Mouse (Mus musculus) stomach, embryonic 14.5 days (tissue): Measurements from ENCODE around the gene D030056L22Rik. TPM values are rescaled to one million over a fixed set of nuclear protein-coding genes. Genes with fewer than 3 reads are reported as not detected.

Source experiments
- ATAC-seq: fragments of 200-750 bp; cut with Nextera tagmentation; 2 replicates; pipeline ENCODE4 v1.8.0; 2017; ENCODE audit warnings: low read depth, moderate TSS enrichment; ENCODE audit not compliant: insufficient number of reproducible peaks, insufficient read depth, low FRiP score
- H3K27ac ChIP-seq: fragments of 300-500 bp; sonication (generic); 2 replicates; pipeline ENCODE4 v1.5.1; 2014; ENCODE audit warnings: mild to moderate bottlenecking, low read length, moderate library complexity, mixed read lengths
- H3K27me3 ChIP-seq: fragments of 300-500 bp; sonication (generic); 2 replicates; pipeline ENCODE4 v1.6.1; 2014; ENCODE audit warnings: low read length, control low read depth, mixed read lengths; ENCODE audit not compliant: control insufficient read depth, insufficient read depth
- H3K36me3 ChIP-seq: fragments of 300-500 bp; sonication (generic); 2 replicates; pipeline ENCODE4 v1.6.1; 2014; ENCODE audit warnings: mild to moderate bottlenecking, control low read depth, low read length, moderate library complexity, mixed read lengths; ENCODE audit not compliant: control insufficient read depth, insufficient read depth
- H3K4me1 ChIP-seq: fragments of 300-500 bp; sonication (generic); 2 replicates; pipeline ENCODE4 v1.6.1; 2014; ENCODE audit warnings: low read length, control low read depth, mixed read lengths; ENCODE audit not compliant: control insufficient read depth, insufficient read depth
- H3K4me2 ChIP-seq: fragments of 300-500 bp; sonication (generic); replicated peaks from 2 replicates; pipeline ENCODE4 v1.6.1; 2014; ENCODE audit warnings: low read depth, low read length, control low read depth
- H3K4me3 ChIP-seq: fragments of 300-500 bp; sonication (generic); 2 replicates; pipeline ENCODE4 v1.5.1; 2014; ENCODE audit warnings: low read depth, low read length, control low read depth
- H3K9ac ChIP-seq: fragments of 300-500 bp; sonication (generic); replicated peaks from 2 replicates; pipeline ENCODE4 v1.6.1; 2014; ENCODE audit warnings: low read depth, mild to moderate bottlenecking, control low read depth, low read length, moderate library complexity, mixed read lengths
- H3K9me3 ChIP-seq: fragments of 300-500 bp; sonication (generic); 2 replicates; pipeline ENCODE4 v1.6.1; 2016; ENCODE audit warnings: low read depth, low read length, control low read depth; ENCODE audit not compliant: control insufficient read depth
- WGBS: fragments of 180-500 bp; shearing (Covaris S2); extraction: QIAGEN DNeasy Blood & Tissue Kit; methylation state at CpG from one replicate; pipeline ENCODE4 v1.1.7; 2014; 5-methylcytosine and 5-hydroxymethylcytosine counted together
- polyA plus RNA-seq: library from polyadenylated mRNA; unstranded; fragments of >200 nt; fragmentation: Nextera tagmentation; extraction: Ambion mirVana; gene quantifications from 2 replicates; pipeline ENCODE4 v1.2.1, GENCODE M21; 2014

Gene D030056L22Rik
- polyA plus RNA-seq, 1 experiment from 2014 or later, result 31.1 TPM

DNA sequence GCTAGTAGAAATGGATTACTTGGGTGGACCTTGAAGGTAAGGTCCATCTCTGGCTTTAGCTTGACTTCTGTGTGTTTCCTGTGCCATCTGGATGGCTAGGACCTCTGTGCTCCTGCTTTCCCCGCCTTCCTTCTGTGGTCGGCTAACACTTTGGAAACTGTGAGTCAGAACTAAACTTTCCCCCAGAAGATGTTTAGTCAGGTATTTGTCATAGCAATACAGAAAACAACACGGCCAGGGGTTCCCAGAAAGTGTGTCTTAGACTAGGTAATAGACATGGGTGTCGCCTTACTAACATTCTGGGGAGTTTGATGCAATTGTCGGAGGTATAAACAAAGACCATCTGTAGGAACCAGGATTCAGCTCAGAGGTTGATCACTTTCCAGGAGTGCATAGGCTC lies 53.4 kb downstream of the D030056L22Rik start:
- Histone ChIP-seq H3K9me3 (no peaks in the 10 kb centered on the region), H3K4me1 (no peaks in the 10 kb centered on the region), H3K27me3 (no peaks in the 10 kb centered on the region), H3K27ac (no peak overlapping the region), H3K4me2 (no peak overlapping the region), H3K4me3 (no peak overlapping the region), H3K36me3 (no peaks in the 10 kb centered on the region), H3K9ac (no peak overlapping the region)
- no peak for ATAC-seq
- WGBS, result 71% methylated on average over 5 of the region's 5 CpGs

Other genes with a start within 250 kb of the D030056L22Rik start
- gene Ostf1, start 81.4 kb upstream of the D030056L22Rik start, polyA plus RNA-seq, result 70.4 and 71.3 TPM in 2 replicates
- gene Nmrk1, start 81.2 kb upstream of the D030056L22Rik start, polyA plus RNA-seq, result 13.9 and 14.8 TPM in 2 replicates
- gene Carnmt1, start 42.4 kb upstream of the D030056L22Rik start, polyA plus RNA-seq, result 31.0 and 33.4 TPM in 2 replicates
- 0.23 and 0.27 TPM in 2 replicates for gene Trpm6, start 36.8 kb downstream of the D030056L22Rik start, polyA plus RNA-seq